Mouse (Mus musculus) forebrain, postnatal 0 days (tissue): ENCODE measurements around the gene Sytl3. TPM values are rescaled to one million over a fixed set of nuclear protein-coding genes. Genes with fewer than 3 reads are reported as not detected.

Source experiments
- ATAC-seq: fragments of 200-750 bp; cut with Nextera tagmentation; 2 replicates; pipeline ENCODE4 v1.8.0; 2017; ENCODE audit warnings: mild to moderate bottlenecking, moderate library complexity
- DNase-seq: peaks from one replicate; pipeline ENCODE4 v3.0.0-alpha.2; 2015
- H3K27ac ChIP-seq: fragments of 300-500 bp; sonication (generic); 2 replicates; pipeline ENCODE4 v1.5.1; 2014; ENCODE audit warnings: low read depth, mild to moderate bottlenecking, antibody characterized with exemption, low read length, moderate library complexity, mixed read lengths
- H3K27me3 ChIP-seq: fragments of 300-500 bp; sonication (generic); 2 replicates; pipeline ENCODE4 v1.6.1; 2014; ENCODE audit warnings: mild to moderate bottlenecking, low read length, mixed read lengths; ENCODE audit not compliant: insufficient read depth
- H3K36me3 ChIP-seq: fragments of 300-500 bp; sonication (generic); 2 replicates; pipeline ENCODE4 v1.6.1; 2014; ENCODE audit warnings: mild to moderate bottlenecking, moderate library complexity; ENCODE audit not compliant: insufficient read depth
- H3K4me1 ChIP-seq: fragments of 300-500 bp; sonication (generic); 2 replicates; pipeline ENCODE4 v1.6.1; 2014; ENCODE audit warnings: antibody characterized with exemption; ENCODE audit not compliant: insufficient read depth
- H3K4me2 ChIP-seq: fragments of 300-500 bp; sonication (generic); 2 replicates; pipeline ENCODE4 v1.6.1; 2014; ENCODE audit warnings: low read depth, mild to moderate bottlenecking, moderate library complexity
- H3K4me3 ChIP-seq: fragments of 300-500 bp; sonication (generic); 2 replicates; pipeline ENCODE4 v1.5.1; 2014; ENCODE audit warnings: low read depth, low read length, mixed read lengths
- H3K9ac ChIP-seq: fragments of 300-500 bp; sonication (generic); 2 replicates; pipeline ENCODE4 v1.6.1; 2014; ENCODE audit warnings: mild to moderate bottlenecking
- H3K9me3 ChIP-seq: fragments of 300-500 bp; sonication (generic); 2 replicates; pipeline ENCODE4 v1.6.1; 2016; ENCODE audit warnings: low read length
- CTCF ChIP-seq: sonication (generic); IDR thresholded peaks from 2 replicates; pipeline ENCODE4 v1.5.1; 2016; ENCODE audit warnings: antibody characterized with exemption, control low read depth, low read depth
- WGBS: fragments of 180-500 bp; shearing (Covaris S2); extraction: QIAGEN DNeasy Blood & Tissue Kit; methylation state at CpG from one replicate; pipeline ENCODE4 v1.1.7; 2014; 5-methylcytosine and 5-hydroxymethylcytosine counted together
- polyA plus RNA-seq: library from polyadenylated mRNA; unstranded; fragments of >200 nt; fragmentation: Nextera tagmentation; extraction: Ambion mirVana; gene quantifications from 2 replicates; pipeline ENCODE4 v1.2.1, GENCODE M21; 2015
- total RNA-seq: library from RNA; depleted of rRNA; stranded (reverse); fragments of >200 nt; gene quantifications from 2 replicates; pipeline ENCODE4 v1.2.3, GENCODE M21; 2014

The Sytl3 gene
- total and polyA plus RNA-seq, 2 experiments from 2014 or later = 0.47 to 0.81 TPM

- H3K36me3 ChIP-seq = no peaks in the 10 kb centered on the region
- H3K27me3 ChIP-seq = no peaks in the 10 kb centered on the region
- WGBS = 43% methylated on average over 7 of the region's 7 CpGs
- H3K27ac ChIP-seq = peak overlapping the region; percentile 15; the same call in 1 of the 2 replicates
- ATAC-seq (no peak), DNase-seq (no peak)
- H3K9ac ChIP-seq = no peak overlapping the region
- H3K9me3 ChIP-seq = no peaks in the 10 kb centered on the region
- 0 out of 2 replicates have a peak, but pooled peaks cover 4% of the 10 kb centered on the region for H3K4me1 ChIP-seq
- no peak overlapping the region for H3K4me2 ChIP-seq
- H3K4me3 ChIP-seq = no peak overlapping the region
- TF ChIP-seq CTCF = no peak
Measured at GRCm38 (mm10) chr17:6747478-6747877, 88.6 kb downstream of the Sytl3 start.

GRCm38 (mm10) chr17:6748779-6749464, 90.0 kb downstream of the Sytl3 start:
- no peaks in the 10 kb centered on the region for H3K27me3 ChIP-seq
- H3K9me3 ChIP-seq = no peaks in the 10 kb centered on the region
- TF ChIP-seq CTCF = no peak
- no peak overlapping the region for H3K4me3 ChIP-seq
- ATAC-seq (no peak), DNase-seq (no peak)
- no peak overlapping the region for H3K4me2 ChIP-seq
- no peaks in the 10 kb centered on the region for H3K36me3 ChIP-seq
- 0 out of 2 replicates have a peak, but pooled peaks cover 3% of the 10 kb centered on the region for H3K4me1 ChIP-seq
- no peak overlapping the region for H3K27ac ChIP-seq
- WGBS = 86% methylated on average over 17 of the region's 17 CpGs
- H3K9ac ChIP-seq = no peak overlapping the region

GRCm38 (mm10) chr17:6751221-6751859, 92.4 kb downstream of the Sytl3 start:
- no peak for ATAC-seq
- Histone ChIP-seq H3K27me3 (no peaks in the 10 kb centered on the region), H3K36me3 (no peaks in the 10 kb centered on the region), H3K4me3 (no peak overlapping the region), H3K4me2 (no peak overlapping the region), H3K9ac (no peak overlapping the region), H3K9me3 (no peaks in the 10 kb centered on the region), H3K27ac (no peak overlapping the region), H3K4me1 (0 out of 2 replicates have a peak, but pooled peaks cover 3% of the 10 kb centered on the region)
- DNase-seq = no peak
- no peak for TF ChIP-seq CTCF
- 83% methylated on average over 11 of the region's 11 CpGs for WGBS

- Histone ChIP-seq H3K4me1 (0 out of 2 replicates have a peak, but pooled peaks cover 3% of the 10 kb centered on the region), H3K9me3 (no peaks in the 10 kb centered on the region), H3K36me3 (no peaks in the 10 kb centered on the region), H3K9ac (no peak overlapping the region), H3K4me3 (no peak overlapping the region), H3K4me2 (no peak overlapping the region), H3K27me3 (no peaks in the 10 kb centered on the region), H3K27ac (no peak overlapping the region)
- DNase-seq (no peak), ATAC-seq (no peak)
- 55% methylated on average over 7 of the region's 7 CpGs for WGBS
- TF ChIP-seq CTCF = no peak
Measured at GRCm38 (mm10) chr17:6752375-6752774, 93.5 kb downstream of the Sytl3 start.

GRCm38 (mm10) chr17:6755176-6755575, 96.3 kb downstream of the Sytl3 start:
- H3K4me1 ChIP-seq = no peaks in the 10 kb centered on the region
- TF ChIP-seq CTCF = no peak
- no peak for DNase-seq
- no peaks in the 10 kb centered on the region for H3K27me3 ChIP-seq
- WGBS = 89% methylated on average over 9 of the region's 9 CpGs
- no peak for ATAC-seq
- no peaks in the 10 kb centered on the region for H3K9me3 ChIP-seq
- no peak overlapping the region for H3K9ac ChIP-seq
- H3K27ac ChIP-seq = no peak overlapping the region
- H3K36me3 ChIP-seq = no peaks in the 10 kb centered on the region
- no peak overlapping the region for H3K4me3 ChIP-seq
- no peak overlapping the region for H3K4me2 ChIP-seq

GRCm38 (mm10) chr17:6755873-6756272, 97.0 kb downstream of the Sytl3 start:
- no peak for TF ChIP-seq CTCF
- 90% methylated on average over 8 of the region's 8 CpGs for WGBS

GRCm38 (mm10) chr17:6757902-6758301, 99.0 kb downstream of the Sytl3 start:
- Histone ChIP-seq H3K9me3 (no peaks in the 10 kb centered on the region), H3K9ac (no peak overlapping the region), H3K36me3 (no peaks in the 10 kb centered on the region), H3K27me3 (no peaks in the 10 kb centered on the region), H3K4me1 (no peaks in the 10 kb centered on the region), H3K4me3 (no peak overlapping the region), H3K4me2 (no peak overlapping the region), H3K27ac (no peak overlapping the region)
- no peak for DNase-seq
- no peak for ATAC-seq
- no peak for TF ChIP-seq CTCF
- WGBS = 94% methylated on average over 16 of the region's 16 CpGs

More at GRCm38 (mm10) chr17:6755873-6756272, 97.0 kb downstream of the Sytl3 start:
- no peak overlapping the region for H3K4me2 ChIP-seq
- ATAC-seq (no peak), DNase-seq (no peak)
- no peaks in the 10 kb centered on the region for H3K4me1 ChIP-seq
- no peaks in the 10 kb centered on the region for H3K9me3 ChIP-seq
- H3K27me3 ChIP-seq = no peaks in the 10 kb centered on the region
- no peak overlapping the region for H3K27ac ChIP-seq
- no peaks in the 10 kb centered on the region for H3K36me3 ChIP-seq
- no peak overlapping the region for H3K4me3 ChIP-seq
- no peak overlapping the region for H3K9ac ChIP-seq
